8 mouse cellular contexts compared by ENCODE assay signal in the genomic region with DNA sequence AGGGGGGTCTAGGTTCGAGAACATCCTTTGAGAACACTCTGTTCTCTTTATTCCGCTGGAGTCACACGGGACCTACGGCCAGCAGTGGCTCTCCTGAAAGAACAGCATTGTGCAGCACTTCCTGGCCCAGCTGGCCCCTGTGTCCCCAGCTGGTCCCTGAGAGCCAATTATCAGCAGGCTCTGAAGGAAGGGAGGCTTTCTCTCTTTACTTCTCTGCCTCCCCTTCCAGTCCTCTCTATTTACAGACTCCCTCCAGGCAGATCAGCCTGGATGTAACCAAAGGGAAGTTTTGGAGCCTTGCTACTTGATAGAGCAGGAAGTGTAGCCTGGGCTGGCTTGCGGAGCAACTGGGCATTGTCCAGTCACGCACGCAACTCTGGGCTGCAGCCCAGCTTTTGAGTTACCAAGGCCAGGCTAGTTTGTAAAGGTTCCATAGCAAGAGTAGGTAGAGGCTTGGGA.
A peak's percentile ranks its signal among the peaks of the same experiment; 100 is the strongest.
DNase-seq lines count a peak whose midpoint lies in the region; ATAC-seq lines count a peak whose summit lies in the region.

No protein-coding gene starts in this region.

- H3K9ac ChIP-seq in hindbrain, embryonic 13.5 days = peak overlapping the region; percentile 8; the same call in 1 of the 2 replicates
- H3K9ac ChIP-seq in midbrain, embryonic 16.5 days (ENCODE audit: low read depth, low read length) = no peak overlapping the region

- no peak overlapping the region for H3K4me3 ChIP-seq in hindbrain, embryonic 13.5 days
- H3K4me3 ChIP-seq in midbrain, embryonic 16.5 days (ENCODE audit: low read depth, low read length) = no peak overlapping the region

- peak; percentile 14 for DNase-seq in NIH3T3 (ENCODE audit: low read depth)
- peak; percentile 12 for DNase-seq in brain, embryonic 18.5 days (ENCODE audit: low read depth, low spot score)
- DNase-seq in frontal cortex, postnatal 14 days (ENCODE audit: low spot score in 2 of 2) = peak; percentile 24 to 46
- DNase-seq in left cerebral cortex, postnatal 25 days (ENCODE audit: low spot score in 2 of 2) = peak; percentile 47 to 61
- DNase-seq in urinary bladder, adult 18-20 months (ENCODE audit: low spot score in 2 of 2) = no peak
- no peak for DNase-seq in urinary bladder, adult 2 months (ENCODE audit: low spot score)

- peaks cover 6% of the 10 kb centered on the region; the same call in 1 of the 2 replicates for H3K36me3 ChIP-seq in hindbrain, embryonic 13.5 days
- H3K36me3 ChIP-seq in midbrain, embryonic 16.5 days (ENCODE audit: control insufficient read depth, insufficient read depth, low read length) = no peaks in the 10 kb centered on the region

- 46% methylated on average over 7 of the region's 7 CpGs for WGBS in hindbrain, embryonic 13.5 days
- 46% methylated on average over 7 of the region's 7 CpGs for WGBS in midbrain, embryonic 16.5 days

- intact Hi-C loops in left cerebral cortex, postnatal 25 days (cut with DNase I) = no loop called here

- H3K9me3 ChIP-seq in hindbrain, embryonic 13.5 days = no peaks in the 10 kb centered on the region
- no peaks in the 10 kb centered on the region for H3K9me3 ChIP-seq in midbrain, embryonic 16.5 days (replicated peaks; ENCODE audit: control insufficient read depth, low read length, poor library complexity, severe bottlenecking)

- H3K4me2 ChIP-seq in hindbrain, embryonic 13.5 days = no peak overlapping the region
- no peak overlapping the region for H3K4me2 ChIP-seq in midbrain, embryonic 16.5 days (ENCODE audit: low read length)

- no peaks in the 10 kb centered on the region for H3K27me3 ChIP-seq in hindbrain, embryonic 13.5 days
- H3K27me3 ChIP-seq in midbrain, embryonic 16.5 days (ENCODE audit: control insufficient read depth, insufficient read depth, low read depth, low read length) = no peaks in the 10 kb centered on the region

- ATAC-seq in hindbrain, embryonic 13.5 days (ENCODE audit: low FRiP score) = 0 out of 2 replicates have a peak, but pooled peaks have one; percentile 24
- ATAC-seq in midbrain, embryonic 16.5 days = no peak

- peaks cover 15% of the 10 kb centered on the region for H3K4me1 ChIP-seq in hindbrain, embryonic 13.5 days (replicated peaks)
- 0 out of 2 replicates have a peak, but pooled peaks cover 4% of the 10 kb centered on the region for H3K4me1 ChIP-seq in midbrain, embryonic 16.5 days (ENCODE audit: control insufficient read depth, insufficient read depth, low read length)

- H3K27ac ChIP-seq in hindbrain, embryonic 13.5 days = peak overlapping the region; percentile 70
- 0 out of 2 replicates have a peak overlapping the region, but pooled peaks have one; percentile 33 for H3K27ac ChIP-seq in midbrain, embryonic 16.5 days (ENCODE audit: low read length)

Comparison
In these comparisons a context has a peak if more than half of its experiments do, and no peak if none do; other contexts are left out.
1. DNase-seq: peak in NIH3T3 (single experiment), brain, embryonic 18.5 days (single experiment), frontal cortex, postnatal 14 days (2 of 2) and left cerebral cortex, postnatal 25 days (2 of 2); none in urinary bladder, adult 18-20 months (0 of 2) and urinary bladder, adult 2 months (single experiment).